ENCODE assay signal across 10 mouse cellular contexts in the genomic region with DNA sequence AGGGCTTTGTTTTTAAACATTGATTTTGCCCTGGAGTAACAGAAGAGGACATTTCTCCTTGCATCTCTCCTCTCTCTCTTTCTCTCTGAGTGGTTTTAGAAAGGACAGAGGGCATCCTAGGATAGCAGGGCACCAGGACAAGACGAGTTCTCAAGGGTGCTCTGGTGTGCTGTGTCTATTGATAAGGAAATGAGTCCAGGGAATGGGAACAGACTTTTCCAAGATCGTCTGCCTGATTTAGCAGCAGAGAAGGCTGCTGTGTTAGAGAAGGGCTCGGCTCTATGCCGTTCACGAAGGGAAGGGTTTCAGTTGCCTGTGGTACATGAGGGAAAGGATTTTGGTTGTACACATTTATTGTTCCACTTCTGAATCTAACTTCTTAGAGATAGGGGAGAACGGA. TPM values are rescaled to one million over a fixed set of nuclear protein-coding genes. Genes with fewer than 3 reads are reported as not detected.
DNase-seq lines count a peak whose midpoint lies in the region; ATAC-seq lines count a peak whose summit lies in the region.
"Had no signal": no experiment of that assay in that cellular context is flagged by ENCODE, and none has a peak within 500 bp of the region (broad histone marks: within the 10 kb centered on the region; RNA-seq: fewer than 3 reads in every experiment).

No protein-coding gene starts in this region.

- H3K27ac ChIP-seq in heart, embryonic 14.5 days (replicated peaks in 1 of 2; ENCODE audit: control insufficient read depth in 1 of 2, insufficient read depth in 1 of 2, low read depth in 2 of 2, low read length in 2 of 2): peak overlapping the region; percentile 48 to 51; a peak in 3 of 4 replicates
- H3K27ac ChIP-seq in embryonic facial prominence, embryonic 12.5 days: peak overlapping the region; percentile 71
- H3K27ac ChIP-seq in forebrain, embryonic 16.5 days (ENCODE audit: low read length): peak overlapping the region; percentile 72
- peak overlapping the region; percentile 75 for H3K27ac ChIP-seq in midbrain, embryonic 12.5 days (replicated peaks)
- H3K27ac ChIP-seq: kidney, embryonic 15.5 days; liver, embryonic 15.5 days had no signal

- peaks cover 13 to 17% of the 10 kb centered on the region in 2 experiments for H3K4me1 ChIP-seq in heart, embryonic 14.5 days (ENCODE audit: control insufficient read depth in 2 of 2, insufficient read depth in 2 of 2, low read length in 2 of 2)
- peaks cover 25% of the 10 kb centered on the region for H3K4me1 ChIP-seq in embryonic facial prominence, embryonic 12.5 days
- peaks cover 30% of the 10 kb centered on the region for H3K4me1 ChIP-seq in forebrain, embryonic 16.5 days (replicated peaks; ENCODE audit: control insufficient read depth, insufficient read depth, low read length)
- peaks cover 37% of the 10 kb centered on the region for H3K4me1 ChIP-seq in midbrain, embryonic 12.5 days
- H3K4me1 ChIP-seq: kidney, embryonic 15.5 days had no signal

- no peak for DNase-seq in heart, postnatal 14 days
- DNase-seq in kidney, postnatal 36 days: no peak
- no peak for DNase-seq in lung, postnatal 4 days
- no peak for DNase-seq in gastrocnemius, postnatal 25 days

- ATAC-seq in heart, embryonic 14.5 days (ENCODE audit: insufficient number of reproducible peaks, insufficient read depth, low FRiP score, low read depth): no peak
- ATAC-seq in embryonic facial prominence, embryonic 12.5 days (ENCODE audit: insufficient number of reproducible peaks, insufficient read depth, low FRiP score, low TSS enrichment): no peak
- peak; percentile 47 for ATAC-seq in forebrain, embryonic 16.5 days
- ATAC-seq in midbrain, embryonic 12.5 days (ENCODE audit: low FRiP score, low read depth): no peak

- 11% methylated on average over 6 of the region's 6 CpGs for WGBS in heart, embryonic 14.5 days
- 56% methylated on average over 6 of the region's 6 CpGs for WGBS in embryonic facial prominence, embryonic 12.5 days
- 18% methylated on average over 6 of the region's 6 CpGs for WGBS in forebrain, embryonic 16.5 days
- 34% methylated on average over 6 of the region's 6 CpGs for WGBS in midbrain, embryonic 12.5 days

- no peak overlapping the region for H3K4me2 ChIP-seq in heart, embryonic 14.5 days (ENCODE audit: low read length)
- H3K4me2 ChIP-seq in embryonic facial prominence, embryonic 12.5 days (replicated peaks): no peak overlapping the region
- peak overlapping the region; percentile 3; the same call in 1 of the 2 replicates for H3K4me2 ChIP-seq in forebrain, embryonic 16.5 days (ENCODE audit: low read length)
- no peak overlapping the region for H3K4me2 ChIP-seq in midbrain, embryonic 12.5 days (replicated peaks)
- H3K4me2 ChIP-seq: kidney, embryonic 15.5 days; liver, embryonic 15.5 days had no signal

- peaks cover 11% of the 10 kb centered on the region for H3K36me3 ChIP-seq in heart, embryonic 14.5 days (ENCODE audit: control insufficient read depth, insufficient read depth, low read length)
- 0 out of 2 replicates have a peak, but pooled peaks cover 3% of the 10 kb centered on the region for H3K36me3 ChIP-seq in embryonic facial prominence, embryonic 12.5 days
- H3K36me3 ChIP-seq in forebrain, embryonic 16.5 days (ENCODE audit: control insufficient read depth, insufficient read depth): no peaks in the 10 kb centered on the region
- H3K36me3 ChIP-seq in midbrain, embryonic 12.5 days: no peaks in the 10 kb centered on the region
- H3K36me3 ChIP-seq: kidney, embryonic 15.5 days; liver, embryonic 15.5 days had no signal

- intact Hi-C loops in heart, postnatal 14 days (cut with DNase I): no loop called here

- H3K9ac ChIP-seq in heart, embryonic 14.5 days (ENCODE audit: low read length): no peak overlapping the region
- no peak overlapping the region for H3K9ac ChIP-seq in embryonic facial prominence, embryonic 12.5 days
- peak overlapping the region; percentile 4; the same call in 1 of the 2 replicates for H3K9ac ChIP-seq in forebrain, embryonic 16.5 days (replicated peaks; ENCODE audit: low read depth, low read length)
- no peak overlapping the region for H3K9ac ChIP-seq in midbrain, embryonic 12.5 days (replicated peaks)
- H3K9ac ChIP-seq: kidney, embryonic 15.5 days; liver, embryonic 15.5 days had no signal

- H3K9me3 ChIP-seq in heart, embryonic 14.5 days (ENCODE audit: control insufficient read depth, low read length): no peaks in the 10 kb centered on the region
- H3K9me3 ChIP-seq in embryonic facial prominence, embryonic 12.5 days: no peaks in the 10 kb centered on the region
- H3K9me3 ChIP-seq in forebrain, embryonic 16.5 days (ENCODE audit: control insufficient read depth, low read length): no peaks in the 10 kb centered on the region
- no peaks in the 10 kb centered on the region for H3K9me3 ChIP-seq in midbrain, embryonic 12.5 days
- H3K9me3 ChIP-seq: kidney, embryonic 15.5 days; liver, embryonic 15.5 days had no signal

- H3K27me3 ChIP-seq in heart, embryonic 14.5 days (ENCODE audit: control insufficient read depth, insufficient read depth, low read length): no peaks in the 10 kb centered on the region
- H3K27me3 ChIP-seq in embryonic facial prominence, embryonic 12.5 days: no peaks in the 10 kb centered on the region
- no peaks in the 10 kb centered on the region for H3K27me3 ChIP-seq in forebrain, embryonic 16.5 days (replicated peaks; ENCODE audit: control insufficient read depth, insufficient read depth, low read length)
- H3K27me3 ChIP-seq in midbrain, embryonic 12.5 days: no peaks in the 10 kb centered on the region
- H3K27me3 ChIP-seq: kidney, embryonic 15.5 days; liver, embryonic 15.5 days had no signal

- no peak overlapping the region for H3K4me3 ChIP-seq in heart, embryonic 14.5 days (ENCODE audit: control insufficient read depth in 1 of 2, insufficient read depth in 1 of 2, low read depth in 1 of 2, low read length in 2 of 2)
- no peak overlapping the region for H3K4me3 ChIP-seq in embryonic facial prominence, embryonic 12.5 days
- no peak overlapping the region for H3K4me3 ChIP-seq in forebrain, embryonic 16.5 days (replicated peaks; ENCODE audit: low read length)
- no peak overlapping the region for H3K4me3 ChIP-seq in midbrain, embryonic 12.5 days
- H3K4me3 ChIP-seq: kidney, embryonic 15.5 days; liver, embryonic 15.5 days had no signal

RNA-seq across cellular contexts. Expression of a gene that starts 24.4 kb away (rescaled TPM):
- 13.7 and 15.7 TPM in 2 replicates for polyA plus RNA-seq in heart, embryonic 14.5 days (2014; fragmentation: Nextera tagmentation; extraction: Ambion mirVana)
- total RNA-seq in heart, postnatal 14 days (2021): 1 to 10 TPM in 1 of 2 experiments, under 1 TPM in 1; 0.80 to 1.1 TPM
- polyA plus RNA-seq in embryonic facial prominence, embryonic 12.5 days (2016; fragmentation: Nextera tagmentation; extraction: Ambion mirVana): 15.5 and 16.6 TPM in 2 replicates
- polyA plus RNA-seq in forebrain, embryonic 16.5 days (2015; fragmentation: Nextera tagmentation; extraction: Ambion mirVana): 1.9 and 2.9 TPM in 2 replicates
- polyA plus RNA-seq in midbrain, embryonic 12.5 days (2016; fragmentation: Nextera tagmentation; extraction: Ambion mirVana): 4.4 and 4.7 TPM in 2 replicates
- under 1 TPM; 0.61 to 0.75 TPM for total RNA-seq in gastrocnemius, postnatal 25 days (2021)
